Mouse (Mus musculus) macrophage (primary cell): ENCODE measurements around the gene Nova1. TPM values are rescaled to one million over a fixed set of nuclear protein-coding genes. Genes with fewer than 3 reads are reported as not detected.

Source experiments
- H3K27ac ChIP-seq: fragments of 350-480 bp; formaldehyde crosslinking; 2 replicates; pipeline ENCODE4 v1.9.0; 2021
- H3K36me3 ChIP-seq: fragments of 350-480 bp; formaldehyde crosslinking; 2 replicates; pipeline ENCODE4 v1.9.0; 2021; ENCODE audit errors: inconsistent target
- H3K4me3 ChIP-seq: fragments of 350-480 bp; formaldehyde crosslinking; 2 replicates; pipeline ENCODE4 v1.9.0; 2021; ENCODE audit errors: inconsistent target
- H3K79me2 ChIP-seq: fragments of 350-480 bp; formaldehyde crosslinking; 2 replicates; pipeline ENCODE4 v1.9.0; 2021; ENCODE audit errors: inconsistent target
- WGBS: methylation state at CpG from one replicate; pipeline ENCODE4 v1.1.7; 2026; ENCODE audit warnings: inconsistent platforms; ENCODE audit not compliant: missing documents; 5-methylcytosine and 5-hydroxymethylcytosine counted together
- polyA plus RNA-seq: library from polyadenylated mRNA; stranded (reverse); fragments of 250-400 nt; gene quantifications from 3 replicates; pipeline ENCODE4 v1.2.4, GENCODE M21; 2018; ENCODE audit warnings: inconsistent platforms

Gene Nova1
- polyA plus RNA-seq, 1 experiment from 2014 or later = not detected

DNA sequence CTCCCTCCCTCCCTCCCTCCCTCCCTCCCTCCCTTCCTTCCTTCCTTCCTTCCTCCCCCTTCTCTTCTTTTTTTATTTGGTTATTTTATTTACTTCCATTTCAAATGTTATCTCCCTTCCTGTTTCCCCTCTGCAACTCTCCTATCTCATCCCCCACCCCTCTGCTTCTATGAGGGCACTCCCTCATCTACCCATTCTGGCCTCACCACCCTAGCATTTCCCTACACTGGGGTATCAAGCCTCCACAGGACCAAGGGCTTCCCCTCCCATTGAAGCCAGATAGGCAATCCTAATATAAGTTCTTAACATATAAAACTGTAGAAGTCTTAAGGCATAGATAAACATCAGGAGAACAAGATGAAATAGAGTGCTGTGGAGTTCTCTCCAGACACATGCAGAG lies 85.5 kb downstream of the Nova1 start:
- H3K27ac ChIP-seq = no peak overlapping the region
- no peak overlapping the region for H3K4me3 ChIP-seq
- H3K79me2 ChIP-seq = no peaks in the 10 kb centered on the region
- H3K36me3 ChIP-seq = no peaks in the 10 kb centered on the region

DNA sequence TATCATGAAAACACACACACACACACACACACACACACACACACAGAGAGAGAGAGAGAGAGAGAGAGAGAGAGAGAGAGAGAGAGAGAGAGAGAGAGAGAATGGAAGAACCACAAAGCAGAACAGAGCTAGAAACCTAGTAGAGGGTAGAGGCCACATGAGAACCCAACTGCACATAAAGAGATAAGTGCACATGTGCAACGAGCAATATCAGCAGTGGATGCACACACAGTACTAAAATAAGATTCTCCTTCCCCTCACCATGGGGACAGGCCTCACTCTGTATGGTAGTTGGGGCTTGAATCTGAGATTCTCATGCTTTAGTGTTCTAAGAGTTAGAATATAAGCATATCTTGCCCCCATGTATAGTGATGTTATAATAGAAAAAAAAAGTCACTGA lies 86.8 kb downstream of the Nova1 start:
- H3K79me2 ChIP-seq = no peaks in the 10 kb centered on the region
- H3K36me3 ChIP-seq = no peaks in the 10 kb centered on the region
- no peak overlapping the region for H3K4me3 ChIP-seq
- H3K27ac ChIP-seq = no peak overlapping the region
- 56% methylated on average over 1 of the region's 1 CpGs for WGBS

DNA sequence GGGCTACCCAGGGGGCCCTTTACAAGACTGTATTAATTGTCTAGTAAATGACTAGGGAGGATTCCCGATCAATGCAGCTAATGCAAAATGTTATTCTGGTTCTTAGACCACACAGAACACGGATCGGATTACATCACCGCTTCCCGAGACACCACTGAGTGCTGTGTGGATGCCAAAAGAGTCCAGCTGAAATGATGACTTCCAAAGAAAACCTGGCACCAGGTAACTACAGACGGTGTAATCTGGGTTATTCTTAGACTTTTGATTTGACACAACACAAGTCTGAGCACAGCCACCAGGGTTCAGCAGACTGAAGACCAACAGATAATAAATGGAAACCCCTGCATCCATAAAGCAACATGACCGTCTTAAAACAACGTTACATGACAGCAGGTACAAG lies 96.8 kb downstream of the Nova1 start:
- Histone ChIP-seq H3K79me2 (no peaks in the 10 kb centered on the region), H3K36me3 (no peaks in the 10 kb centered on the region), H3K27ac (no peak overlapping the region), H3K4me3 (no peak overlapping the region)
- 87% methylated on average over 8 of the region's 8 CpGs for WGBS

DNA sequence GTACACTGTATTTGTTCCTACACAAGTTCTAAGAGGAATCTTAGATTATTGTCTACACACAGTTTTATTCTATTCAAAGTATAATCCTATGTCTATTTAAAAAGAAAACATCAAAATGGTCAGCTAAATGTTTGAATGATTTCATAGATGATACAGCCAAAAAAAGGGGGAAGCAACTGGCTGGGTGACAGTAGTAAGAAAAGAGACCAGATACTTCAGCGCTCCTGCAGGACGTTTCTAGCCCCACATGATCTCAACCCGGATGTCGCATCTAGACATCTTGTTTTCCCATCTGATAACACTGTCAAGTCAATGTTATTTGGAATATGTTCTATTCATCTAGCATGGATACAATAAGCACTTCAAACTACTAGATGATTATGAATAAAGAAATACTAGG lies 99.7 kb downstream of the Nova1 start:
- Histone ChIP-seq H3K4me3 (no peak overlapping the region), H3K79me2 (no peaks in the 10 kb centered on the region), H3K27ac (no peak overlapping the region), H3K36me3 (no peaks in the 10 kb centered on the region)
- 100% methylated on average over 4 of the region's 4 CpGs for WGBS

DNA sequence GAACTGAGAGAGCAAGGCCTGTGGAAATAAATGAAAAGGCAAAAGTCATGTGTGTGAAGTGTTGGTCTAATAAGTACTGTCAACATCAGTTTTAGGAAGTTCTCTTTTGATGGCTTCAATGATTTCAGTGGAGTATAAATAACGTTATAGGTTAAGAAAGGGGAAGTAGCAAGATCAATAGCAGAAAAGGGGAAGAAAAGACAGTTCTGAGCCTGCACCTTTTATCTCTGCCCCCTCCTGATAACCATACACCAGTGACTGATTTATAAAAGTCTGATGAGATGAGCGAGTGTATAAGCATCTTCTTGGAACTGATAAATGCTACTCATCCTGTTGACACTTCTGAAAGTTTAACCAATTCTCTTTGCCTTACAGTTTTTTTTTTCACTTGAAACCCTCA lies 108.6 kb downstream of the Nova1 start:
- Histone ChIP-seq H3K4me3 (no peak overlapping the region), H3K27ac (no peak overlapping the region), H3K79me2 (no peaks in the 10 kb centered on the region), H3K36me3 (no peaks in the 10 kb centered on the region)
- WGBS = 31% methylated on average over 2 of the region's 2 CpGs

DNA sequence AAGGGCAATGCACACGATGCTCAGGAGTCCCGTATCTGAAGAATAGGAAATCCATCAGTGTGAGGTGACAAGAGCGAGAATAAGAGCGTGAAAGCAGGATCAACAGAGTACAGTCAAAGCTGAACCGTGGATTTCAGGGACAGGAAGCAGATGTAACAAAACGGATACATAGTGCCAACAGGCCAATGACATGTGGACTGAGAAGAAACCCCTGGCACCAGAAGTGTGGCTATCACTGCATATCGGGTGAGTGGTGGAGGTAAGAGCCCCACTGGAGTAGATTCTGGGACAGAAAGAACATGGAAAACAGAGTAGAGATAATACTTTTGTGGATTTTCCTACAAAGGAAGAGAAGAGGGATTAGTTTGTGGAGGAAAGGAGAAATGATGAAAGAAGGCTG lies 109.3 kb downstream of the Nova1 start:
- 81% methylated on average over 7 of the region's 7 CpGs for WGBS
- Histone ChIP-seq H3K4me3 (no peak overlapping the region), H3K27ac (no peak overlapping the region), H3K79me2 (no peaks in the 10 kb centered on the region), H3K36me3 (no peaks in the 10 kb centered on the region)

DNA sequence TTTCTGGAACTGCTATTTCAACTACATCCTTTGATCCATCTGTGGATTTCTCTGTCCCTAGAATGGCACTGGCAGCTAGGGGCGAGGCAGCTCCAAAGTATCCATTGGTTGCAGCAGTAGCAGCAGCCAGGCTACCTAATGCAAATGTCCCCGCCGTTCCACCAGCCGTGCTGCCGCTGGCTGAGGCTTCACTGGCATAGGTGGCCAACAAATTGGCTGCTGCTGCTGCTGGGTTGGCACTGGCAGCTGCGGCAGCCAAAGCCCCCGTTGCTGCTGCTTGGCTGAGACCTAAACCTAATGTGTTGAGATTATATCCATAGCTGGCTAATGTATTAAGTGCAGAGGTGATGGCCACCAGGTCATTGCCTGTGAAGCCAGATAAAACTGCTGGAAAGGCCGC lies 118.5 kb downstream of the Nova1 start:
- H3K36me3 ChIP-seq = no peaks in the 10 kb centered on the region
- H3K79me2 ChIP-seq = no peaks in the 10 kb centered on the region
- no peak overlapping the region for H3K27ac ChIP-seq
- WGBS = 91% methylated on average over 8 of the region's 8 CpGs
- H3K4me3 ChIP-seq = no peak overlapping the region

DNA sequence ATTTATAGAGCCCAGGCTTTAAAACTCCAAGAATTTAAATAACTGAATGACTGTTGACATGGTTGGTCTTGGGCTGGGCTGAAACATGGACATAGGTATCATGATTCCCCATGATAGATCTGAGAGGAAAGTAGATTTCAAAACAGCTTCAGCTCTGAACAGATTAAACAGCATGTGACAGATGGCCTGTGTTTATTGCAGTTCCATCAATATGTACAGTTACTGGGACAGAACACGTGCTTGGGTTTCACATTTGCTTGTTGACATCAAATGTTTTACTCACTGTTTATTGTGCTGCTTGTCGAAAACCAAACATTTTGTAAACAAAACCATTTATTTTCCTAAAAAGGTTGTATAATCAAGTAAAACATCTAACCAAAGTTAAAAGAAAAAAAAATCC lies 142.4 kb downstream of the Nova1 start:
- no peak overlapping the region for H3K27ac ChIP-seq
- H3K36me3 ChIP-seq = no peaks in the 10 kb centered on the region
- 91% methylated on average over 2 of the region's 2 CpGs for WGBS
- H3K79me2 ChIP-seq = no peaks in the 10 kb centered on the region
- no peak overlapping the region for H3K4me3 ChIP-seq

DNA sequence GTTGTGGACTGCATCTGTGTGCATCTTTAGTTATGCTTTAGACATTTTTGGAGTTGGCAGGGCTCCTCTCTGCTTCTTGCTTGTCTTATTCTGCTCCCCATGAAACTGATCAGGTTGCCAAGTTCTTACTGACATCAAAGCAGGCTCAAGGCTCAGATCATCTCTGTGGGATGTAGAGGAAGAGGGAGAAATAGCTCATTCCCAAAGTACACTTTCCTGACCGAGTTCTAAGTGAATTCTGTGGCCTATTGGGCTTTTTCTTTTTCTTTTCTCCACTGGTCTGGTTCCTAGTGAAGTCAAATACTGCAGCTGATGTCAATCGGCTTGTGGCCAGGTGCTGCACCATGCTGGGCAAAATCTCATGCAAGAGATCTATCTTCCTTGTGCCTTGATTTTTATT lies 152.0 kb downstream of the Nova1 start:
- H3K79me2 ChIP-seq = no peaks in the 10 kb centered on the region
- H3K4me3 ChIP-seq = no peak overlapping the region
- no peaks in the 10 kb centered on the region for H3K36me3 ChIP-seq
- H3K27ac ChIP-seq = no peak overlapping the region
- 48% methylated on average over 2 of the region's 2 CpGs for WGBS

DNA sequence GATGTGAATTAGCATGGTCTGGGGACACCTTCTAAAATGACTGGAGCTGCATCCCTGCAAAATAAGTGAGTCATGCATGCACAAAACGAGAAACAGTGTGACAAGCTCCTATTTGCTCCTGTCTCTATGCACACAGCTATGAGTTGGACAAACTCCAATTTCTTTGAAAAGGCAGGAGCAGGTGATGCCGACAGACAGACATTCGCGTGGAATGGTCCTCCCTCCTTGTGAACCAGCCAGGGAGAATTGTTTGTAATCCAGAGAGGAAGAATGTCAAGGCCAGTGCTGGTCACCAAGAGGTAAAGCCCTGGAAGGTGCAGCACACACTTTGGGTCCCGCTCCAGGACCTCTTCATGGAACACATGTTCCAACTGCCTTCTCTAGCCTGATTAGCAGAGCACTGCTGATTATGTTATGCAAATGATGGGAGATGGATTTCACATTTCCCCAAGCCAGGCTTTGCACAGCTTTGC lies 172.6 kb downstream of the Nova1 start:
- Histone ChIP-seq H3K4me3 (no peak overlapping the region), H3K27ac (no peak overlapping the region), H3K36me3 (no peaks in the 10 kb centered on the region), H3K79me2 (no peaks in the 10 kb centered on the region)
- WGBS = 62% methylated on average over 5 of the region's 5 CpGs

DNA sequence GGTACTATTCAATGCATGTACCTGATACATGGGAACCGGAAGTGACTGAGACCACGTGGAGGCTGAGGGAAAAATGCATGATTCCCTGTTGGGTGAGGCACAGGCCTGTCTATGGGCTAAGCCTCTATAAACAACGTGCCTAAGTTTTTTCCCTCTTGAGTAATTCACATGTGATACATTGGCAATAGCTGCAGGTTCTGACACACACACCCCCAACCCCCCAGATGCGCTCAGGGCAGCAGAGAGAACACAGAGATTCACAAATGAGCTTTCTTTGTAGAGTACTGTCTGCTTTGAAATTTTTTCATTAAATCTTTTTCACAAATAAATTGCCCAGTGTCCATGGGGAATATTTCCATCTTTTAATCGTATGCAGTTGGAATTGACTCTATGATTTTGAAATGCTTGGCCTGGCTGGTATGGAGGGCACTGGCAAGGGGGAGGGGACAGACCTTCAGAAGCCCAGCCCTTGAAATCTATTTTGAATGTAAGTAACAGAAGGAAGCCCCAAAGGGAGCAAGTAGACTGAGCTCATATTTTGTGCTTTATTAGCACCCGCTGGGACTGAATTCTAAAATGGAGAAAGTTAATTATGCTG lies 173.3 kb downstream of the Nova1 start:
- H3K27ac ChIP-seq = no peak overlapping the region
- H3K79me2 ChIP-seq = no peaks in the 10 kb centered on the region
- WGBS = 84% methylated on average over 6 of the region's 6 CpGs
- no peak overlapping the region for H3K4me3 ChIP-seq
- H3K36me3 ChIP-seq = no peaks in the 10 kb centered on the region
